Mouse (Mus musculus) left cerebral cortex, adult 8-10 months (tissue): Measurements from ENCODE around the gene Adcy7. TPM values are rescaled to one million over a fixed set of nuclear protein-coding genes. Genes with fewer than 3 reads are reported as not detected.

Source experiments
- DNase-seq, 2 experiments: peaks; one replicate each; pipeline ENCODE4 v3.0.0; 2022; ENCODE audit warnings: low spot score in 2 of 2
- total RNA-seq, 4 experiments: library from RNA; stranded (reverse); gene quantifications; 2 replicates each; pipeline ENCODE4 v1.2.4; 2022

The Adcy7 gene
- total RNA-seq, 4 experiments from 2014 or later: 5.7 to 6.9 (median 6.4) TPM

DNA sequence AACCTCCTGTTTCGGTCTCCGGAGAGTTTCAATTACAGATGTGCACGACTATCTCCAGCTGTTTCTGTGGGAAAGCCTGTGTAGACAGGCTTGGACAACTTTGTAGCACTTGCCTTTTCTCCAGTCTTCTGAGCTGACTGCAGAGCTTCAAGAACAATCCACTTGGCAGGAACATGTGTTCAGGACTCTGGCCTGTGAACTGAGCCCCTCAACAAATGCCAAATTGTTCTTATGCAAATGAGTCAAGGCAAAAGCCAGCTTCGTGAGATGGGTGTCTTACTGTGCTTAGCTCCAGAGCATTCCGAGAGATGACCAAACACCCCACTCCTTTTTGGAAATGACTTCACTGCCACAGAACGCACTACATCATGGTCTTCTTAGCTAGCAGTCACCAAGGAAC lies 56.5 kb downstream of the Adcy7 start:
- DNase-seq: no peak

- DNase-seq: no peak
These were observed 58.6 kb downstream of the Adcy7 start for GRCm38 (mm10) chr8:88330816-88331215.

DNA sequence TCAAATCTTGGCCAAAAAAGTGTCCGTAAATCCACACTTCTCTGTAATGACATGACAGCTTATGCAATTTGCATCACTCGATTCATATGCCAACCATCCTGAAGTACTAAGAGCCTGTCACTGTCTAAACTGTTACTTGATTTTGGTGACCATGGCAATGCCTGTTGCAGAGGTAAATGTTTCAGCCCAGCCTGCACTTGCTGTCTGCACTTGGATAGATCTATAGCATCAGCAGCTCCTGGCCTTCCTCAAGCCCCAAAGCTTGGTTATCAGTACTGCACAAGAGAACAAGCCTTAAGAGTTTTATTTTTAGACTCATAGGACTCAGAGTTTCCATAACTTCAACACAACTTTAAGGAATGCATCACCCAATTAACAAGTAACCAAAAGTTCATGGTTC lies 62.2 kb downstream of the Adcy7 start:
- DNase-seq: no peak

- DNase-seq: no peak
These were observed 62.8 kb downstream of the Adcy7 start for GRCm38 (mm10) chr8:88334975-88335374.

GRCm38 (mm10) chr8:88339221-88339620 lies 67.0 kb downstream of the Adcy7 start:
- DNase-seq: no peak

DNA sequence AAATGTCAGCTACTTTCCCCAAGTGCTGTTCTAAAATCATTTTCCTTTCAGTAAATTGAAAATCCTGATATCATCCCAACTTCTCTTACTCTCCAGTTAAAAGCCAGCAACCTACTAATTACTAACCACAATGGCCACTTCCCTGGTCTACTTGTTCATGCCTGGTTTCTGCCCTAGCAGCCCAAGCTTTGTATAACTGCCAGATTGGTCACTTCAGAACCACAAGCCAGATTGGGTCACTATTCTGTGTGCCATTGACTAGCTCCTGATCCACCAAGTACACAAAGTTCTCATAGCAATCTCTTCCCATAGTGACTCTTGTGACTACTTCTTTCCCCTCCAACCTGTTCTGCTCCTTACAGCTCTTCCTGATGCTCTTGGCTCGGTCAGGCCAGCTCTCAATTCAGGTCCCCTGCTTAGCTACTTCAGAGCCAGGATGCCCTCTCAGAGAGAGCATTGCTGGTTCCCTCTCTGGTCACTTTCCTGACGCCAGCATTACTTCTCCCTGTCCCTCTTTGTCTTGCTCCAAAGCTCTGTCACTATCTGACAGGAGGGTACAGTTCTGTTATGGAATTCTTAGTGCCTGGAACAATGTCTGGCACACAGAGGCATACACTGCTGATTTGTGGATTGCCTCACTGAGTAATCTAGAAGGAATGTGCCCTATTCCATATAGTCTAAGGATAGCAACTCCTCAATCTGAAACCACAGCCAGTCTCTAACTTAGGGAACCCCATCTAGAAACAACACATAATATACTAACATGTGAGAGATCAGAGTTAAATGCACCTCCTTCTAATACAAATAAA lies 67.9 kb downstream of the Adcy7 start:
- DNase-seq: no peak

DNA sequence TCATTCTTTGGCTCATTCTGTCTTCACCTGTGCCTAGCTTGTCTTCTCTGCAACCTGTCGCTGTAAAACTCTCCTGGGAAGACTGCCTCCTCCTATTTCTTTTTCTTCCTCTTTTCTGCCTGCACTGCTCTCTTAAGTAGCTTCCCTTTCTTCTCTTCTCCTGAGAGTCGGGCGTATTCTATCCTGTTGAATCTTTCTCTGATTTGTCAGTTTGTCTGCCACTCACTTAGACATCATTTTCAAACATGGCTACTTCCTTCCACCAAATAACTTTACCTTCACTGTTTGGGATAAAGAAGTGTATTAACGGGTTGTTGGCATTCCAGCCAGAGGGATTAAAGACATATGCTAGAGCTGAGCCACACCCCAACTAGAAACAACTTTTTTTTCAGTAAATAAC lies 69.8 kb downstream of the Adcy7 start:
- no peak for DNase-seq

- DNase-seq: no peak
These were observed 76.8 kb downstream of the Adcy7 start for GRCm38 (mm10) chr8:88349046-88349445.

- no peak for DNase-seq
These were observed 85.2 kb downstream of the Adcy7 start for GRCm38 (mm10) chr8:88357226-88357933.

- no peak for DNase-seq
These were observed 85.7 kb downstream of the Adcy7 start for GRCm38 (mm10) chr8:88357946-88358345.

DNA sequence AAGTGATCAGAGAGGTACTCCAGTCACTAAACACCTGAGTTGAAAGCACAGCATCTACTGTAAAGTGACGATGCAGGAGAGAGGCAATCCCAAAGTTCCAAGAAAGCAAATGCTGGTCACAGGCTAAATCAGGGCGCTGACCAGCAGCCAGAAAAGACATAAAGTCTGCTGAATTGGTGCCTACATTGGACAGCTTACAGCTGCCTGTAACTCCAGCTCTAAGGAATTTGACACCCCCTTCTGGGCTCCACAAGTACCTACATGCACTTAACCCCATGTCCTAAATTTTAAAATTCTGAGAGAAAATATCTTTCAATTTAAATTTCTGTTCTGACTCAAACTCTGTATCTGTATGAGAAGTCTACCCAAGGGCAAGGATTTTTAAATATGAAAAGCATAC lies 87.8 kb downstream of the Adcy7 start:
- DNase-seq: no peak

DNA sequence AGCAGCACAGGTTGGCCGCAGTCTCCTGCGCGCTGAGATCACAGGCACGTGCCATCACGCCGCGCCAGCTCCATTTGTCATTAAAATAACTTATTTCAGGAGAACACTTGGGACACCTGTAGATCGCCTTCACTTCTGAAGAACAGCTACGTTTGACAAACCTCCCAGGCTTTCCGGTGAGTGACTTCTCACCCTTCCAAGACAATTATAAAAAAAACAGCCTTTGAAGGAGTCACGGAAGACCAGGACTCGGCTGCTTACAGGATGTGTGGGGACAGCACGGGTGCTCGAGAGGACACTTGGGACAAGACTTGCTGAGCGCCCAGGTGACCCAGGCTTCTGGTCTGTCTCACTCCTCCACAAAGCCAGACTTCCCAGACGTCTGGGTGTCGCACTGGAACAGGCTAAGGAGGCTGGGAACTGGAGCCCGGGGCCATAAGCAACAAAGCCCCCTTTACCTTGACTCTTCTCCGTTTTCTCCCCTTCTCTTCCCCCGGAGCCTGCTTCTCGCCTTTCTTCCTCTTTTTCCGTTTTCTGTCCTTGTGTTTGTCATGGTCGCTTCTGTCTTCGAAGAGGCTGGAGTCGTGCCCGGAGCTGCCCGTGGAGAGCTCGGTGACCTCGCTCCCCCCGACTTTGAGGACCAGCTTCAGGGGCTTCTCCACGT lies 89.0 kb downstream of the Adcy7 start:
- peak; percentile 9 to 12 for DNase-seq

- DNase-seq: peak; percentile 38 to 82
These were observed 89.7 kb downstream of the Adcy7 start, which contains the start of gene Brd7 for GRCm38 (mm10) chr8:88361708-88362428. Gene Brd7 (minus strand): TSS chr8:88362194.

GRCm38 (mm10) chr8:88362446-88363150 lies 90.4 kb downstream of the Adcy7 start:
- DNase-seq: no peak

- DNase-seq: no peak
These were observed 97.0 kb downstream of the Adcy7 start for GRCm38 (mm10) chr8:88369221-88369620.

GRCm38 (mm10) chr8:88369805-88370204 lies 97.6 kb downstream of the Adcy7 start:
- no peak for DNase-seq

GRCm38 (mm10) chr8:88371522-88371921 lies 99.3 kb downstream of the Adcy7 start:
- DNase-seq: no peak

- peak in 1 of 2 experiments; percentile 29 for DNase-seq
These were observed 104.8 kb downstream of the Adcy7 start for GRCm38 (mm10) chr8:88376836-88377582.
